Mouse (Mus musculus) G1E-ER4 (cell line): ENCODE data around the gene Olfr564. TPM values are rescaled to one million over a fixed set of nuclear protein-coding genes. Genes with fewer than 3 reads are reported as not detected.

Experiments
- GATA1 ChIP-seq: IDR thresholded peaks from one replicate; pipeline ENCODE4 v1.8.0; 2012; ENCODE audit warnings: low read length, inconsistent platforms
- polyA plus RNA-seq: library from polyadenylated mRNA; stranded (reverse); fragments of >175 nt; gene quantifications from 2 replicates; pipeline ENCODE4 v1.2.3, GENCODE M21; 2012

The Olfr564 gene
- not detected in 2 replicates for polyA plus RNA-seq

- TF ChIP-seq GATA1: no peak
Observed at GRCm38 (mm10) chr7:102803180-102803579, at the start of gene Olfr564. TSS of gene Olfr564 (plus strand) at chr7:102803480.

GRCm38 (mm10) chr7:102759266-102759665 lies 44.0 kb upstream of the Olfr564 start, which contains the start of the genes Olfr560 and Olfr78:
TSS of gene Olfr560 (minus strand) at chr7:102759366.
TSS of gene Olfr78 (minus strand) at chr7:102759471.
- TF ChIP-seq GATA1: no peak

- TF ChIP-seq GATA1: no peak
Observed at GRCm38 (mm10) chr7:102770921-102771320, 32.4 kb upstream of the Olfr564 start, which contains the start of gene Olfr561. TSS of gene Olfr561 (plus strand) at chr7:102771221.

Other genes starting within 250 kb of the Olfr564 start
- gene Trim21, start 238.0 kb upstream of the Olfr564 start, polyA plus RNA-seq: 2.4 and 5.2 TPM in 2 replicates
- not detected in 2 replicates for gene Olfr550, start 232.0 kb upstream of the Olfr564 start, polyA plus RNA-seq
- gene Olfr551, start 211.6 kb upstream of the Olfr564 start, polyA plus RNA-seq: not detected in 2 replicates
- not detected in 2 replicates for gene Olfr552, start 205.7 kb upstream of the Olfr564 start, polyA plus RNA-seq
- not detected in 2 replicates for gene Olfr553, start 185.3 kb upstream of the Olfr564 start, polyA plus RNA-seq
- not detected in 2 replicates for gene Olfr554, start 165.0 kb upstream of the Olfr564 start, polyA plus RNA-seq
- not detected in 2 replicates for gene Olfr555, start 144.7 kb upstream of the Olfr564 start, polyA plus RNA-seq
- gene Olfr556, start 138.6 kb upstream of the Olfr564 start, polyA plus RNA-seq: not detected in 2 replicates
- 1.8 and 1.9 TPM in 2 replicates for gene Trim68, start 116.2 kb upstream of the Olfr564 start, polyA plus RNA-seq
- not detected in 2 replicates for gene Olfr557, start 107.6 kb upstream of the Olfr564 start, polyA plus RNA-seq
- gene Olfr558, start 101.3 kb upstream of the Olfr564 start, polyA plus RNA-seq: not detected in 2 replicates
- not detected in 2 replicates for gene Olfr33, start 84.4 kb upstream of the Olfr564 start, polyA plus RNA-seq
- not detected in 2 replicates for gene Olfr559, start 76.0 kb upstream of the Olfr564 start, polyA plus RNA-seq
- not detected in 2 replicates for gene Olfr560, start 44.1 kb upstream of the Olfr564 start, polyA plus RNA-seq
- gene Olfr78, start 44.0 kb upstream of the Olfr564 start, polyA plus RNA-seq: not detected in 2 replicates
- gene Olfr561, start 32.3 kb upstream of the Olfr564 start, polyA plus RNA-seq: not detected in 2 replicates
- gene Olfr566, start 55.3 kb downstream of the Olfr564 start, polyA plus RNA-seq: not detected in 2 replicates
- not detected in 2 replicates for gene Olfr568, start 73.6 kb downstream of the Olfr564 start, polyA plus RNA-seq
- gene Olfr569, start 87.4 kb downstream of the Olfr564 start, polyA plus RNA-seq: not detected in 2 replicates
- gene Olfr570, start 91.1 kb downstream of the Olfr564 start, polyA plus RNA-seq: not detected in 2 replicates
- not detected in 2 replicates for gene Olfr571, start 114.1 kb downstream of the Olfr564 start, polyA plus RNA-seq
- gene Olfr572, start 120.9 kb downstream of the Olfr564 start, polyA plus RNA-seq: not detected in 2 replicates
- gene Olfr573-ps1, start 139.1 kb downstream of the Olfr564 start, polyA plus RNA-seq: not detected in 2 replicates
- gene Olfr574, start 145.0 kb downstream of the Olfr564 start, polyA plus RNA-seq: not detected in 2 replicates
- not detected in 2 replicates for gene Olfr575, start 155.3 kb downstream of the Olfr564 start, polyA plus RNA-seq
- not detected in 2 replicates for gene Olfr576, start 159.2 kb downstream of the Olfr564 start, polyA plus RNA-seq
- gene Olfr577, start 172.5 kb downstream of the Olfr564 start, polyA plus RNA-seq: not detected in 2 replicates
- not detected in 2 replicates for gene Olfr578, start 185.8 kb downstream of the Olfr564 start, polyA plus RNA-seq
- not detected in 2 replicates for gene Olfr582, start 234.5 kb downstream of the Olfr564 start, polyA plus RNA-seq
- not detected in 2 replicates for gene Olfr583, start 247.8 kb downstream of the Olfr564 start, polyA plus RNA-seq